Mouse (Mus musculus): ENCODE measurements around the gene Cpm.
A peak's percentile ranks its signal among the peaks of the same experiment; 100 is the strongest.

The Cpm gene

GRCm38 (mm10) chr10:117663865-117664200 lies 34.5 kb downstream of the Cpm start:
- no peak for DNase-seq (ENCODE audit: low spot score)

- no peak for DNase-seq (ENCODE audit: low spot score)
Measured at GRCm38 (mm10) chr10:117664208-117664925, 35.1 kb downstream of the Cpm start.

- no peak for DNase-seq (ENCODE audit: low spot score)
Measured at GRCm38 (mm10) chr10:117664926-117665209, 35.6 kb downstream of the Cpm start.

DNA sequence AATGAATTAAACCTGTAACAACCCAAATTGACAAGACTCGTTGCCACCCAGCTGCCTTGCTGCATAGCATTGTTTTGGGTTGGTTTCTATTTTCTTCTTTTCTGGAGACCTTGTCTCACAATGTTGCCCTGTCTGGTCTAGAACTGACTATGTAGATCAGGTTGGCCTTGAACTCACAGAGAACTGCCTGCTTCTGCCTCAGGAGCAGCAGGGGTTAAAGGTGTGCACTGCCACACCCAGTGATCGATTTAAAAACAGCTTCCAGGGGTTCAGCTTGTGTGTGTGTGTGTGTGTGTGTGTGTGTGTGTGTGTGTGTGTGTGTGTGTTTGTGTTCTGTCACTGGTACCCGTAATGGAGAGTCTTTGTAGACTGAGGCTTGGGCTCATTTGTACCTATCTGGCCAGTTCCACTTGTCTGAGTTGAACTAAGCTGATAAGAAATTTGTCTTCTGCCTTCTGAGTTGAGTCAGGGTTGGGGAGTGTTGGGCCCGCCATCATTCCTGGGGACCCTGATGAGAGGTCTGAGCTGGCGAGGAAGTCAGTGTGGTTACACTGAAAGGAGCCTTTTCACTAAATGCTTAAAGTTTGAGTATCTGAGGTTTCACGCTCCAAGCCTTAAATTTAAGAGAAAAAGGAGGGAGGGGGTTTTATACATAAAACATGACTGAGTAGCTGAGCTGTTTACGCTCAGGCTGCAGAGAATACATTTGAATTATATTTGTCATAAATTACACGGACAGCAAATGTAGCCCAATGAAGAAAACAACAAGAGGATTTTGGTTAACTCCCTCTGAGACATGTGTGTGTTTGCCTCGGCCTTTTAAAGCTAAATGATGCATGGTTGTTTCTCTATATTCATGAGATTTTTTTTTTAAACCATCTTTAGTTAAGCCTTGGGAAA lies 36.3 kb downstream of the Cpm start:
- no peak for DNase-seq (ENCODE audit: low spot score)

DNA sequence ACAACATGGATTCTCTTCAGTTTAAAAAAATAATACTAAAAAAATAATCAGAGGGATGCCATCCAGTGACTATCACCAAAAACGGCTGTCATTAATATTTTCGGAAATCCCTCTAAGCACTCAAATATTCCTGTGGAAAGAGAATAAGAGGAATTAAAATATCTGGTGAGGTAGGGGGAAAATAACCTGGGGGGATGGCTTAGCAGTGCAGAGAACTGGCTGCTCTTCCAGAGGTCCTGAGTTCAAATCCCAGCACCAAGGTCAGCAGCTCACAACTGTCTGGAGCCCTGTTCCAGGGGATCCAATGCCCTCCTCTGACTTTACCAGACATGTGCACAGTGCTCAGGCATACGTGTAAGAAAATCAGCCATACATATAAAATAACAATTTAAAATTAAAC lies 37.1 kb downstream of the Cpm start:
- no peak for DNase-seq (ENCODE audit: low spot score)

- DNase-seq (ENCODE audit: low spot score) = no peak
Measured at GRCm38 (mm10) chr10:117666947-117667630, 37.8 kb downstream of the Cpm start.

DNA sequence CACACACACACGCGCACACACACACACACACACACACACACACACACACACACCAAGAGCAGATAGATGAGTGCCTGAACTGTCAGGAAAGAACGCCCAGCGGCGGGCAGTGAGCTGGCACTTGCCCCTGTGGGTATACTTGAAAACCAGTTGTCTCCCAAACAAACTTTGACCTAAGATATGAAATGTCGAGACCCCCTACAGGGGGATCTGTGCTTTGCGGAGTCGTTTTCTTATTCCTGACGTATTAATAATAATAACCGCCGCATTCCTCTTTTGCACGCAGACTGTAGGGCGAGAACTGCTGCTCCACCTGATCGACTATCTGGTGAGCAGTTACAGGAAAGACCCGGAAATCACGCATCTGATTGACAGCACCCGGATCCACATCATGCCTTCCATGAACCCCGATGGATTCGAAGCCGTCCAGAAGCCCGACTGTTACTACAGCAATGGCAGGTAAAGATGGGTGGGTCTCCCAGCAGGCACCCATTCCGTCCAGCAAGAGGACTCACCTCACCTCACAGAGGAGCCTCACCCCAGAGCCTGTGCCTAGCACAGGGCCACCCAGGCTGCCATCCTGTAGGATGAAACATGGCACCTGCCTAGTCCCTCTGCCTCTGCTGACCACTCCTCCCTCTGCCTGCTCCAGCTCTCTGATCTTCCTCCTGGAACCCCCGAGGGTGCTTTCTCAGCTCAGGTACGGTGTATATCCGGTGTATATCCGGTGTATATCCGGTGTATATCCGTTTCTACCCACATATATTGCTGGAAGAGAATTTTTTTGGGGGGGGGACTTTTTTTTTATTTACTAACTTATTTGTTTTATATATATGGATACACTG lies 38.6 kb downstream of the Cpm start:
- DNase-seq (ENCODE audit: low spot score) = no peak

DNA sequence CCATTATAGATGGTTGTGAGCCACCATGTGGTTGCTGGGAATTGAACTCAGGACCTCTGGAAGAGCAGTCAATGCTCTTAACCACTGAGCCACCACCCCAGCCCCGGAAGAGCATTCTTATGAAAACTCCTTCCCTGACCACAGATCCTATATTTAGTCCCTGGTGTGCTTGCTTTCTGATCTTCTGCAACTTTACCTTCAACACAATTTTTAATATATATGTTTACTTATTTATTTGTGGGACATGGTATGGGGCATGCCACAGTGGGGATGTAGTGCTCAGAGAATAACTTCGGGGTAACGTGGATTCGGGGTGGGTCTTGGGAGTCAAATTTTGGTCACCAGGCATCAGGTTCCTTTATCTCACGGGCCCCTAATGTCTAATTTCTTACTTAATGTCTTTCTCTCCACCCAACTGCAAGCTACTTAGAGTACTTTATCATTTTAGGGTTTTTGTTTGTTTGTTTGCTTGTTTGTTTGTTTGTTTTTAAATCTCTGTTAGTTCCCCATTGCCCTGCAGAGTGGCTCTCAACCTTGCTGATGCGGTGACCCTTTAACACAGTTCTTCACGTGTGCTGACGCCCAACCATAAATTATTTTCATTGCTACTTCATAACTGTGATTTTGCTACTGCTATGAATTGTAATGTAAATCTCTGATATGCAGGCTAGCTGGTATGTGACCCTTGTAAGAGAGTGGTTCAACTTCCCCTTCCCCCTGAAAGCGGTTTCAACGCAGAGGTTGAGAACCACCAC lies 39.4 kb downstream of the Cpm start:
- DNase-seq (ENCODE audit: low spot score) = no peak

DNA sequence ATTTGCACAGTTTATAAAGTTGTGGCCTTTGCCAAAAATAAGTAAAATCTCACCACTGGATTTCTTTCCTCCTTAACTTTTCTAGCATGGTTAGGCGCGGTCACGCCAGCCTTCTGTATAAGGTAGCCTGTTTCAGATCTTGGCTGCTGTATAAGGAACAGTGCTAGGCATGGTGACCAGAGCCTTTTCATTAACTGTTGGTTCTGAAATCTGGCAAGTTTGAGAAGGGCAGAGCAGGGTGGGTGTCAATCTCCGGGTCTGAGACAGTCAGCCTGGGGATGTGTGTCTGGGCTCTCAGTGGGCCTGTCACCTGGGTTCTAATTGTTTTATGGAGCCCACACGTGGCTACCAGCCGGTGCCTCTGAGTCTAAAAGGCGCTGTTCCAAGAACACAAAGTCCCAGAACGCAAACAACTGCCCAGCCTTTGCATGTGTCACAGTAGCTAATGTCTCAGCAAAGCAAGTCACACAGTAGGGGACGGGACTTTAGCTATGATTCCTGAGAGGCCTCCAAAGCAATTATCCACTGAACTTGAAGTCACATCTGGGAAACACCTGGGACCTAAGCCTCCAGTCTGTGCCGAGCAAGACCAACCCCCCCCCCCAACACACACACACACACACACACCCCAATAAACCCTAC lies 40.3 kb downstream of the Cpm start:
- DNase-seq (ENCODE audit: low spot score) = no peak

- DNase-seq (ENCODE audit: low spot score) = no peak
Measured at GRCm38 (mm10) chr10:117670092-117670491, 40.8 kb downstream of the Cpm start.

- no peak for DNase-seq (ENCODE audit: low spot score)
Measured at GRCm38 (mm10) chr10:117670791-117671190, 41.5 kb downstream of the Cpm start.

- no peak for DNase-seq (ENCODE audit: low spot score)
Measured at GRCm38 (mm10) chr10:117671266-117671665, 42.0 kb downstream of the Cpm start.

DNA sequence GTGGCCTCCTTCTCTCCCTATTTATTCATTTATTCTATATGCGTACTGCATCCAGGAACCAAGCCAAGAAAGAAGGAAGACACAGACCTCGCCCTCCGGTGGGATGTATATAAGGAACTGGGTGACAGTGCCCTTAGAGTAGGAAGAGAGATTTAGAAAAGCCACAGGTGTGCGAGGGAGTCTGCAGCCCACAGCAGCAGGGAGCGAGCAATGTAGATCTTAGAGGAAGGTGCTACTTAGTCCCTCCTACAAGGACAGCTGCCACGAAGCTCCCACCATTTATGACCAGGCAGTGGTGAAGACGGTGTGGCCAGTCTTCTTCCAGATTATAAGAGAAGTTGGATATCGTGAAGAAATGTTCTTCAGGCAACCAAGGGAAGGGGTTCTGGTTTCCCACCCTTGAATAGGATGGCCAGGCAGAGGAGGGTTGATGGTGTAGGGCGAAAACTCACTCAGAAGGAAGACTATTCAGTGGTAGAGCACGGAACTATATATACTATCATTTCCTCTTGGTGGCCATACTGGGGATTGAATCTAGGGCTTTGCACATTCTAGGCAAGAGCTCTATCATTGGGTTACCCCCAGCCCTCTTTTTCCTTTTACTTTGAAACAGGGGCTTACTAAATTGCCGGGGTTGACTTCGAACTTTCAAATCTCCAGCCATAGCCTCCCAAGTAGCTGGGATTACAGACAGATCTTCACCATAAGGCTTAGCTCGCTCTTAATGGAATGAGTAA lies 42.8 kb downstream of the Cpm start:
- DNase-seq (ENCODE audit: low spot score) = no peak

DNA sequence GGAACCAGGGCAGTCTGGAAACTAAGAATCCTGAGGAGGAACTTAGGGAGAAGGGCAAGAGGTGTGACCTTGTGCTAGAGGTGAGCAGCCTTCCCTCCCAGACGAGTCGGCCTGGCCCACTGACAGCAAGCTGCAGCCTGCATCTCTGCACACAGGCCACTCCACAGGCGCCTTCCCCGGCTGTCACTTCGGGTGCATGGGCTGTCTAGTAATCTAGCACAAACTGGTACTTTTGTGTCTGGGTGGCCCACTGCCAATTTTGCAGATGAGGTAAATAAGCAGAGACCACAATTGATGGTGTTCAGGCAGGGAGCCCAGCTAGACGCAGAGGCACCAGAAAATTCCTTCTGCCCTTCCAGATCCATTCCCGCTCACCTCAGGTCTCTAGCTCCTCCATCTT lies 43.4 kb downstream of the Cpm start:
- DNase-seq (ENCODE audit: low spot score) = no peak

- DNase-seq (ENCODE audit: low spot score) = no peak
Measured at GRCm38 (mm10) chr10:117673913-117674312, 44.6 kb downstream of the Cpm start.

DNA sequence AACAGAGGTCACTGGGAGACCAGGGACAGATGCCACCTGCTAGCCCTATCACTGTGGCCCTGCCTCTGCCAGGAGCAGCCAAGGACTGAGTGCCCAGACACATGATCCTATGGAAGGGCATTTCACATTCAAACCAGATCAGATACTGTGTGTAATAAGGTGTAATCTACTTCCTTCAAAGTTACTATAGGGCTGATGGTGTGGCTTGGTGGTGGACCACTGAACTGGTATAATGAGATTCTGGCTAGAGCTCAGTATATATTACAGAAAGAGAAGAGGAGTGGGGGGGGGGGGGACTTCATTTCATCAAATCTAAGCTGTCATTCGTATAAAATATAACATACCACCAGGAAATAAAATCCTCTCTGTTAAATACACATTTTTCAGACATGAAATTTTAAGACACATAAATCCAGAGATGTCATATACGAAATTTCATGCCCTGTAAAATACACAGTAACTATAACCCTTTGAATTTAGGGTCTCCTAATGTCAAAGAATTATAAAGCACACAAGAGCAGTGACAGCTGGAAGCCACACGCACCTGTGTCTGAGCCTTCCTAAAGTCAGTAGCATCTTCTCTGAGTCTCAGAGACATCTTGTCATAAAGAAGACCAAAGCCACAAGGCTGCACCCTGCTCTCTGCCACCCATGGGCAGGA lies 45.2 kb downstream of the Cpm start:
- DNase-seq (ENCODE audit: low spot score) = no peak

DNA sequence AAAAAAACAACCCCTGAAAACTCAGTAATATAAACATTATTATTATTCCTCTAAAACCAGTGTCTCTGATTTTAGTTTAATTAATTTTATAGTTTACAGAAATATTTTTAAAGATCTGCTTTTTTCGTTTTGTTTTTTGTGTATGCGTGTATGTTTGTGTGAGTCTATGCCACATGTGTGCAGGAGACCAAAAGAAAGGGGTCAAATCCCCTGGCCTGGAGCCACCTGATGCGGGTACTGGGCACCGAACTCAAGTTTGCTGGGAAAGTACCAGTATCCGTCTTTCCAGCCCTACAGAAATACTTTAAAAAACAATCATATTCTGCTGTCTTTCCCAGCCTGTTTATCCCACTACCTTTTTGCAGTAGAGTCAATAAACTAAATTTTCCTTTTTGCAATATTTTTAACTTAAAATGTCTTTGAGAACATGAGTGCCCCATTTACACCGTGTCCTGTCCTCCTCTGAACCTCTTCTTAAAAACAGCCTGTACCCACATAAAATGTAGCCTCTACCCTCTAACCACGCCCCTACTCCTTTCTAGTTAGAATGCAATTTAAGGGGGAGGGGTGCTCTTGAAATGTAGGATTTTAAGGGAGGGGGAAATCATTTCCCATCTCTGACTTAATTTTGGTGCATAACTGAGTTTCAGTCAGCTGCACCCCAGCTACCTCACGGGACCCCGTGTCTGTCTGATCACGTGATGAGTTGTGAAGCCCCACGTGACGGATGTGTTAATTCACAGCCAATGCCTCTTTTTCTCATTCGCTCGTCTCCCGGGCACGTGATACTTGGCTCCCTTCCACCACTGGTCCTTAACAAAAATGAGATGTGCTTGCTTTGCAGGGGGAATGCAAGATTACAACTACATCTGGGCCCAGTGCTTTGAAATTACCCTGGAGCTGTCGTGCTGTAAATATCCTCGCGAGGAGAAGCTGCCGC lies 46.1 kb downstream of the Cpm start:
- DNase-seq (ENCODE audit: low spot score) = peak; percentile 43

DNA sequence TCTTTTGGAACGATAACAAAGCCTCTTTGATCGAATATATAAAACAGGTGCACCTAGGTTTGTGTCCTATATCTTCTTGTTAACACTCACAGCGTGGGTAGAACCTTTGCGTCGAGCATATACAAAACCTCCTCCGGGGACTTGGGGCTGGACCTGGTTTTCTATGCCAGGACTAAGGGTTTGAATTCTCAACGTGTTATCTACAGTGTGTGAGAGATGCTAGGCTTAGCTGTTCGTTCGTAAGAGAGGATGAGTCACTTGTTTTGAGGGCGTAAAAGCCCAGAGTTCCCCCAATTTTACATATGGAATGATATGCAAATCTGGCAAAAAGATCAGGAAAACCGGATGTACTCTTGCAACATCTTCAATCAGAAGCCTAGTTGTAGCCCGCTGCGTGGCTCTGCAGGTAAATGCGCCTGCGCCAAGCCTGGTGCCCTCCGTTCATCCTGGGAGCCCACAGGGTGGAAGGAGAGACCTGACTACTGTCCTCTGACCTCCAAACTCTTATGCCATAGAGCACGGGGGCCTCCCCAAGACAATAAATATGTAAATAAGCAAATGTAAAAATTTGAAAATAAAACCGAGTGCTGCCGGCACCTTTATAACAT lies 46.8 kb downstream of the Cpm start:
- DNase-seq (ENCODE audit: low spot score) = no peak

Measured in ovary, postnatal 14 days (tissue).